Mouse (Mus musculus) urinary bladder, adult 18-20 months (tissue): ENCODE data around the gene C1qtnf4.

ENCODE experiments used
- DNase-seq, 2 experiments: peaks; one replicate each; pipeline ENCODE4 v3.0.0; 2022; ENCODE audit warnings: low spot score in 2 of 2, mixed read lengths in 2 of 2

Gene C1qtnf4

GRCm38 (mm10) chr2:90931829-90932228 lies 46.2 kb downstream of the C1qtnf4 start:
- DNase-seq = no peak

GRCm38 (mm10) chr2:90932273-90932672 lies 46.6 kb downstream of the C1qtnf4 start:
- no peak for DNase-seq

DNA sequence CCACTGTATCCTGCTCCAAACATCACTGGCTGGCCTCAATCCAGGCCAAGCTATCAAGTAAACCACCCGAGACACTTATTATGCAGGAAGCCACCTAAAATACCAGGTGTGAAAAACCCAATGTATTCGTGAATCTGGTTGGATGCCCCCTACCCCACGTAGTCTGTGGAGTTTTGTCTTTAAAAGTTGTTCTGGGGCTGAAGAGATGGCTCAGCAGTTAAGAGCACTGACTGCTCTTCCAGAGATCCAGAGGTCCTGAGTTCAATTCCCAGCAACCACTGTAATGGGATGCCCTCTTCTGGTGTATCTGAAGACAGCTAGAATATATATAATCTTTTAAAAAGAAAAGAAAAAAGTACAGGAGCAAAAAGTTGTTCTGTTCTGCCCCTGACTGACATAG lies 52.7 kb downstream of the C1qtnf4 start:
- DNase-seq = no peak

GRCm38 (mm10) chr2:90939750-90940149 lies 54.1 kb downstream of the C1qtnf4 start:
- DNase-seq = no peak
